Mouse (Mus musculus) lung, embryonic 14.5 days (tissue): ENCODE data around the gene Ngef. TPM values are rescaled to one million over a fixed set of nuclear protein-coding genes. Genes with fewer than 3 reads are reported as not detected.
A peak's percentile ranks its signal among the peaks of the same experiment; 100 is the strongest.

Experiments
- ATAC-seq: fragments of 200-750 bp; cut with Nextera tagmentation; 2 replicates; pipeline ENCODE4 v1.8.0; 2017; ENCODE audit warnings: mild to moderate bottlenecking, moderate TSS enrichment, moderate library complexity; ENCODE audit not compliant: insufficient read depth
- DNase-seq: peaks from one replicate; pipeline ENCODE4 v3.0.0-alpha.2; 2015
- H3K27ac ChIP-seq: fragments of 300-500 bp; sonication (generic); 2 replicates; pipeline ENCODE4 v1.5.1; 2014; ENCODE audit warnings: low read depth, mild to moderate bottlenecking, moderate library complexity
- H3K27me3 ChIP-seq: fragments of 300-500 bp; sonication (generic); 2 replicates; pipeline ENCODE4 v1.6.1; 2014; ENCODE audit warnings: low read length, control low read depth; ENCODE audit not compliant: insufficient read depth
- H3K36me3 ChIP-seq: fragments of 300-500 bp; sonication (generic); 2 replicates; pipeline ENCODE4 v1.6.1; 2014; ENCODE audit warnings: control low read depth; ENCODE audit not compliant: insufficient read depth
- H3K4me1 ChIP-seq: fragments of 300-500 bp; sonication (generic); 2 replicates; pipeline ENCODE4 v1.6.1; 2014; ENCODE audit warnings: antibody characterized with exemption, control low read depth; ENCODE audit not compliant: insufficient read depth
- H3K4me2 ChIP-seq: fragments of 300-500 bp; sonication (generic); 2 replicates; pipeline ENCODE4 v1.6.1; 2014; ENCODE audit warnings: mild to moderate bottlenecking
- H3K4me3 ChIP-seq: fragments of 300-500 bp; sonication (generic); 2 replicates; pipeline ENCODE4 v1.5.1; 2014; ENCODE audit warnings: low read depth, low read length
- H3K9ac ChIP-seq: fragments of 300-500 bp; sonication (generic); 2 replicates; pipeline ENCODE4 v1.6.1; 2014
- H3K9me3 ChIP-seq: fragments of 300-500 bp; sonication (generic); 2 replicates; pipeline ENCODE4 v1.6.1; 2016; ENCODE audit warnings: low read depth, low read length, control low read depth
- CTCF ChIP-seq: IDR thresholded peaks from 2 replicates; pipeline ENCODE4 v1.5.1; 2016; ENCODE audit warnings: antibody characterized with exemption, low read depth
- WGBS: fragments of 180-500 bp; shearing (Covaris S2); extraction: QIAGEN DNeasy Blood & Tissue Kit; methylation state at CpG from one replicate; pipeline ENCODE4 v1.1.7; 2014; 5-methylcytosine and 5-hydroxymethylcytosine counted together
- polyA plus RNA-seq: library from polyadenylated mRNA; unstranded; fragments of >200 nt; fragmentation: Nextera tagmentation; extraction: Ambion mirVana; gene quantifications from 2 replicates; pipeline ENCODE4 v1.2.1, GENCODE M21; 2014

The Ngef gene
- polyA plus RNA-seq, 1 experiment from 2014 or later: 1.5 TPM

DNA sequence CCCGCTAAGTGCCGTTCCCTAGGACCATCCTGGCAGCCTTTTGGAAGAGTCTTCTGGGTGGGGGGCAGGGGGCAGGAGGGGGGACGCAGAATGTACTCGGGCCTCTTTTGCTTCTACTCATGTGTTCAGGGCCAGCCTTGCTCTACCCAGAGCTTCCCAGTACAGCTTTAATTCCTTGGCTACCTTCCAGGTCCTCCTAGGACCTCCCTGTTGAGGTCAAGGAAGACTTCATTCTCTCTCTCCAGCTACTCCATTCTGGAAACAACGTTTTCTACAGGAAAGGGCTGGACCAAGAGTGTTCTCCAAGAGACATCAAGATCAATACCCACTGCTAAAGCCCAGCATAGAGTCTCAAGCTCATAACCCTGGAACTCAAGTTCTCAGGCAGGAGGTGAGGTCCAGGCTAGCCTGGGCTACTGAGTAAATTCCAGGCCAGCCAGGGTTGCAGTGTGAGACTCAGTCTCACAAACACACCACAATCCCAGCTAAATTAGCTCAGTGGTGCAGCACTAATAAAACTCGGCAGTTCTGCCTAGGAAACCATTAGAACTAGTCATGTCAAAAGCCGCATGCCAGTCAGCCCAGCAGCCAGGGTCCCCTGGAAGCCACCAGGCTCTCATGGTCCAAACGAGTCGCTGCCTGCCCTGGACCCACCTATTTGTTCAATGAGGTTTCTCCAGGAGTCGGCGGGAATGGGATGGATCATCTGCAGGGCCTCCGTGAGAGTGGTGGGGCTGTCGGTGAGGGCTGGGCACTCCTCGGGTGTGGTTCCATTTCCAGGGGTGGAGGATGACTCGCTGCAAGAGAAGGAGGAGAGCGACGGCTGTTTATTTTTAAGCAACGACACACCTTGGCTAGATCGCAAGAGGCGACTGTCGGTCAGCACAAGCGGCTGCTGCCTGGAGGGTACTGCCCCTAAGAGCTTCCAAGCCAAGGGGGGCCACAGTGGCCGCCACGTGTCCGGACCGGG is 64.8 kb downstream of the Ngef start:
- TF ChIP-seq CTCF: no peak
- ATAC-seq (no peak), DNase-seq (peak; percentile 57)
- H3K27ac ChIP-seq: no peak overlapping the region
- H3K27me3 ChIP-seq: peaks cover 36% of the 10 kb centered on the region
- peaks cover 5% of the 10 kb centered on the region; the same call in 1 of the 2 replicates for H3K4me1 ChIP-seq
- H3K9me3 ChIP-seq: no peaks in the 10 kb centered on the region
- no peak overlapping the region; the same call in 1 of the 2 replicates for H3K9ac ChIP-seq
- no peaks in the 10 kb centered on the region for H3K36me3 ChIP-seq
- 17% methylated on average over 26 of the region's 26 CpGs for WGBS
- H3K4me3 ChIP-seq: peak overlapping the region; percentile 66
- peak overlapping the region; percentile 99 for H3K4me2 ChIP-seq

DNA sequence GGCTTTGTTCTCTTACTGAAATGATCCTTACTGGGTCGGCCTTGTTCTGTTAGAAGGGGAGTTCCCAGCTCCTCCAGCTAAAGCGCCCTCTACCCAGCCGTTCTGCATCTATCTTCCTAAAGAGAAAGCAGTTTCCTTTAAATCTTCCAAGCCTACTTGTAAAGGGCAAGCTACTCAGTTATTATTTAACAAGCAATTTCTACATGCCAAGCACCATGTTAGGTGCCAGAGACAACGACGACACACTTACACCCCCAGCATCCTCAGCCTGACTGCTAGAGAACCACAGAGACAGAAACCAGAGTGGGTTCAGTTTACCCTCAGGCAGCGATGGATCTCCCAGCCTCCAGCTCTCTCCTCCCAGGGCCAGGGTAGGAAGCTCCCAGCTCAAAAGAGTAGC is 65.8 kb downstream of the Ngef start:
- Histone ChIP-seq H3K9me3 (no peaks in the 10 kb centered on the region), H3K27ac (no peak overlapping the region), H3K4me2 (no peak overlapping the region), H3K36me3 (no peaks in the 10 kb centered on the region), H3K4me3 (no peak overlapping the region), H3K27me3 (peaks cover 36% of the 10 kb centered on the region), H3K4me1 (peaks cover 5% of the 10 kb centered on the region; the same call in 1 of the 2 replicates), H3K9ac (no peak overlapping the region)
- no peak for ATAC-seq
- TF ChIP-seq CTCF: no peak
- WGBS: 56% methylated on average over 6 of the region's 6 CpGs
- DNase-seq: no peak

DNA sequence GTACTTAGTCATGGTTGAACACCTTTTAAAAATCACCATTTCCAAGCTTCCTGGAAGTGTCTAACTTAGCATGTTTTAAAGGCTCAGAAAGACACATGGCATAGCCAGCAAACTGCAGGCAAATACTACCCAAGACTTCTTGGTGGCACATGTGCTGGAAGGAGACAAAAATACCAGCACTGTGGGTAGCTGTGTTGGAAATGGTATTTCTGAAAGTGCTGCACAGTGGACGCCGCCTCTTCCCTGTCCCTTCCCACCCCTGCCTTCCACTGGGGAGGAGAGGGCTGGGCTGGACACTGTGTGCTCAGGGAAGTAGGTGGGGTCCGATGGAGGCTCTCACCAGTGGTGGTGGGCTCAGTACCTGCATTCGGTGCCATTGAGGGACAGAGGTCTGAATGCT is 68.1 kb downstream of the Ngef start:
- no peak overlapping the region for H3K4me2 ChIP-seq
- H3K36me3 ChIP-seq: no peaks in the 10 kb centered on the region
- H3K27me3 ChIP-seq: peaks cover 29% of the 10 kb centered on the region
- WGBS: 89% methylated on average over 4 of the region's 4 CpGs
- H3K27ac ChIP-seq: no peak overlapping the region
- H3K9ac ChIP-seq: no peak overlapping the region
- no peak for TF ChIP-seq CTCF
- no peak overlapping the region for H3K4me3 ChIP-seq
- no peaks in the 10 kb centered on the region for H3K9me3 ChIP-seq
- DNase-seq: no peak
- H3K4me1 ChIP-seq: peaks cover 5% of the 10 kb centered on the region; the same call in 1 of the 2 replicates
- no peak for ATAC-seq

DNA sequence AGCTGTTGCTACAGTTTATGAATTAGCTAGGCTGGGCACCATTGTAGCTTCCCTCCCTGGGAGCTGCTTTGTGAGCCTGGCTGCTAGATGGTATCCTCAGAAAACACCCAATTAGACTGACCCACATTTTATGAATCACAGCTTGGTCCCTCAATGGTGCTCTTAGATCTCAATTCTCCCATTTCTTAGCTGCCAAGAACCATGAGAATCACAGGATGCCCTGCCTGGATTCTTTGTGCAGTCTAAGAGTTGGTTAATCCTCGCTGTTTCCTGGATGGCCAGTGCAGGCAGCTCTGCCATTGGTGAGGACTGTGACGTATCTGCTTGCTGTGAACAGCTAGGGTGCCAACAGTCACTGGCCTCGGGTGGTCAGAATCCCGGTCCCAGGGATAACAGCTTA is 80.1 kb downstream of the Ngef start:
- H3K9ac ChIP-seq: no peak overlapping the region
- H3K4me1 ChIP-seq: no peaks in the 10 kb centered on the region
- ATAC-seq: no peak
- H3K27me3 ChIP-seq: no peaks in the 10 kb centered on the region
- no peaks in the 10 kb centered on the region for H3K36me3 ChIP-seq
- WGBS: 65% methylated on average over 4 of the region's 4 CpGs
- DNase-seq: no peak
- H3K27ac ChIP-seq: no peak overlapping the region
- no peak overlapping the region for H3K4me2 ChIP-seq
- H3K9me3 ChIP-seq: no peaks in the 10 kb centered on the region
- TF ChIP-seq CTCF: no peak
- H3K4me3 ChIP-seq: no peak overlapping the region

DNA sequence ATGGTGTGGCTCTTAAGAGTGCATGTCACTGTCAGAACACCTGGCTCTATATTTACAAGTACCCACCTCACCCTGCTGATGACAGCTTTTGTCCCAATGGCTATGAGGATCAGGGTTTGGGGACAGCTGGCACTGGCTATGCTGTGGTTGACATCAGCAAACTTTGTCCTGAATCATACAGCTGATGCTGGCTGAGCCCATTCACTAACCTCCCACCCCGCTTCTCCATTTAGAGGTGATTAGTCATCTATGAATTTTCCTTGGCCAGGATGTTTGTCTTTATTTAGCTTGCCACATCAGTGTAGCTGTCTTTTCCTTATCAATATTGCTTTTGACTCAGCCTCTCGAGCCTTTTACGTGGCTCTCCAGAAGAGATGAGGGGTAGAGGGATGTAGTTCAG is 81.4 kb downstream of the Ngef start:
- Histone ChIP-seq H3K27me3 (no peaks in the 10 kb centered on the region), H3K4me3 (no peak overlapping the region), H3K36me3 (no peaks in the 10 kb centered on the region), H3K9ac (no peak overlapping the region), H3K9me3 (no peaks in the 10 kb centered on the region), H3K27ac (no peak overlapping the region), H3K4me2 (no peak overlapping the region), H3K4me1 (no peaks in the 10 kb centered on the region)
- 62% methylated on average over 3 of the region's 3 CpGs for WGBS
- DNase-seq (no peak), ATAC-seq (no peak)
- TF ChIP-seq CTCF: no peak

DNA sequence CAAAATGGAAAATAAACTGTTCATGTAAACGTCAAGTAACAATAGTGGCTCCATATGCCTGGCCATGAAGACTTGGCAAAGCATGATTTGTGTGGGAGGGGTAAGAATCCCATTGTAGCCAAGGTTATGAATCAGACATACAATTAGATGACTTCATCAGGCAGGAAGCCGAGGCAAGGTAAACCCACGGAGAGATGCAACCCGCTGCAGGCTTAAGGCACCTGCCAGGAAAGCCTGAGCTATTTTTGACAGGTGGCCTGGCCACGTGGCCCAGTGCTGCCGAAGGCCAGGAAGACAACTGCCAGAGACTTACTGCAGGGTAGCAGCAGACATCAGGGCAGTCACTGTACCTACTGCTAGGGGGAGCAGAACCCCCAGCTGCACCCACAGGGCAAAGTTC is 87.3 kb downstream of the Ngef start:
- H3K4me3 ChIP-seq: no peak overlapping the region
- H3K9ac ChIP-seq: no peak overlapping the region
- ATAC-seq: no peak
- H3K27ac ChIP-seq: no peak overlapping the region
- no peaks in the 10 kb centered on the region for H3K27me3 ChIP-seq
- WGBS: 45% methylated on average over 6 of the region's 6 CpGs
- no peak overlapping the region for H3K4me2 ChIP-seq
- no peak for DNase-seq
- no peak for TF ChIP-seq CTCF
- no peaks in the 10 kb centered on the region for H3K9me3 ChIP-seq
- H3K36me3 ChIP-seq: no peaks in the 10 kb centered on the region
- H3K4me1 ChIP-seq: no peaks in the 10 kb centered on the region

DNA sequence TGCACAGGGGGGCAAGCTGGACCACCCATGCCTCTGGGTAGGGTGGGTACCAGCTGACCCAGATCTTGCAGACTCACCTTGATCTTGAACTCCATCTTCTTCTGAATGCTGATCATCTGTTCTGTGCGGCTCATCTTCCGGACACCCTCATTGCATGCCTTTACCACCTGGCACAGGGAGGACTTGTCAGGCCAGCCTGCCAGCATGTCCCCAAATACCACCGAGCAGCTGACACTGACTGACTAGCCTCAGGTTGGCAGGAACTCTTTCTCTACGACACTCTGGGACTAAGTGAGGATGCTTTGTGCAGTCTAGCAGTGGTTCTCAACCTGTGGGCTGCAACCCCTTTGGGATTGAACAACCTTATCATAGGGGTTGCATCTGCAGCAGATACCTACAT is 91.1 kb downstream of the Ngef start:
- no peaks in the 10 kb centered on the region for H3K36me3 ChIP-seq
- 81% methylated on average over 4 of the region's 4 CpGs for WGBS
- no peak overlapping the region for H3K4me2 ChIP-seq
- TF ChIP-seq CTCF: no peak
- no peaks in the 10 kb centered on the region for H3K4me1 ChIP-seq
- H3K4me3 ChIP-seq: no peak overlapping the region
- no peak overlapping the region for H3K27ac ChIP-seq
- H3K9me3 ChIP-seq: no peaks in the 10 kb centered on the region
- H3K27me3 ChIP-seq: no peaks in the 10 kb centered on the region
- no peak for DNase-seq
- no peak overlapping the region for H3K9ac ChIP-seq
- no peak for ATAC-seq
